Mouse (Mus musculus) liver, embryonic 14.5 days (tissue): ENCODE data around the gene Ccnk. TPM values are rescaled to one million over a fixed set of nuclear protein-coding genes. Genes with fewer than 3 reads are reported as not detected.

Source experiments
- ATAC-seq: fragments of 200-750 bp; cut with Nextera tagmentation; 2 replicates; pipeline ENCODE4 v1.8.0; 2017; ENCODE audit warnings: moderate number of reproducible peaks, mild to moderate bottlenecking, moderate library complexity; ENCODE audit not compliant: insufficient read depth
- DNase-seq, 3 experiments: peaks; one replicate each; pipeline ENCODE4 v3.0.0-alpha.2; 2012 to 2013; ENCODE audit warnings: low read depth in 3 of 3, low spot score in 3 of 3
- H3K27ac ChIP-seq: fragments of 300-500 bp; sonication (generic); 2 replicates; pipeline ENCODE4 v1.5.1; 2014; ENCODE audit warnings: moderate library complexity, mild to moderate bottlenecking, control low read depth, inconsistent platforms
- H3K27me3 ChIP-seq: fragments of 300-500 bp; sonication (generic); 2 replicates; pipeline ENCODE4 v1.6.1; 2014; ENCODE audit warnings: mild to moderate bottlenecking, low read length, moderate library complexity; ENCODE audit not compliant: control insufficient read depth, insufficient read depth
- H3K36me3 ChIP-seq: fragments of 300-500 bp; sonication (generic); replicated peaks from 2 replicates; pipeline ENCODE4 v1.6.1; 2014; ENCODE audit warnings: low read depth; ENCODE audit not compliant: control insufficient read depth, insufficient read depth
- H3K4me1 ChIP-seq, 2 experiments: fragments of 200-500 bp in 1 of 2; fragments of 300-500 bp in 1 of 2; sonication (generic) in 1 of 2; replicated peaks; 2 replicates each; pipeline ENCODE4 v1.6.1; 2012 to 2014; ENCODE audit warnings: antibody characterized with exemption in 1 of 2, inconsistent platforms in 1 of 2, low read length in 1 of 2; ENCODE audit not compliant: control insufficient read depth in 2 of 2, insufficient read depth in 2 of 2
- H3K4me2 ChIP-seq: fragments of 300-500 bp; sonication (generic); 2 replicates; pipeline ENCODE4 v1.6.1; 2014; ENCODE audit warnings: low read depth, mild to moderate bottlenecking, control low read depth, moderate library complexity
- H3K4me3 ChIP-seq, 2 experiments: fragments of 200-500 bp in 1 of 2; fragments of 300-500 bp in 1 of 2; sonication (generic) in 1 of 2; 2 replicates each; pipeline ENCODE4 v1.5.1; 2012 to 2014; ENCODE audit warnings: low read depth in 2 of 2, low read length in 2 of 2, mild to moderate bottlenecking in 2 of 2, control low read depth in 1 of 2, inconsistent platforms in 1 of 2, moderate library complexity in 1 of 2; ENCODE audit not compliant: insufficient read depth in 1 of 2
- H3K9ac ChIP-seq: fragments of 300-500 bp; sonication (generic); replicated peaks from 2 replicates; pipeline ENCODE4 v1.6.1; 2014; ENCODE audit warnings: mild to moderate bottlenecking, control low read depth, moderate library complexity
- H3K9me3 ChIP-seq: fragments of 300-500 bp; sonication (generic); 2 replicates; pipeline ENCODE4 v1.6.1; 2016; ENCODE audit warnings: low read length, mixed read lengths; ENCODE audit not compliant: control insufficient read depth
- CTCF ChIP-seq: IDR thresholded peaks from 2 replicates; pipeline ENCODE4 v1.5.1; 2016; ENCODE audit warnings: antibody characterized with exemption, low read depth, control low read depth
- EP300 ChIP-seq: IDR thresholded peaks from 2 replicates; pipeline ENCODE4 v1.6.1; 2016; ENCODE audit warnings: antibody characterized with exemption, low read depth
- WGBS: fragments of 180-500 bp; shearing (Covaris S2); extraction: QIAGEN DNeasy Blood & Tissue Kit; methylation state at CpG from one replicate; pipeline ENCODE4 v1.1.7; 2014; ENCODE audit not compliant: insufficient replicate concordance; 5-methylcytosine and 5-hydroxymethylcytosine counted together
- polyA plus RNA-seq, 2 experiments: library from polyadenylated mRNA; depleted of rRNA in 1 of 2; stranded (reverse) in 1 of 2; unstranded in 1 of 2; fragments of >200 nt; fragmentation: Nextera tagmentation in 1 of 2; extraction: Ambion mirVana in 1 of 2; gene quantifications; 2 replicates each; pipeline versions ENCODE4 v1.2.1 to v1.2.3; 2012 to 2014

Gene Ccnk
- polyA plus RNA-seq, 2 experiments = 4.0 to 10.4 TPM

- no peak for DNase-seq
- TF ChIP-seq EP300 (no peak), CTCF (no peak)
- Histone ChIP-seq H3K4me3 (no peak overlapping the region), H3K27me3 (no peaks in the 10 kb centered on the region), H3K9ac (no peak overlapping the region), H3K4me2 (no peak overlapping the region), H3K4me1 (no peaks in the 10 kb centered on the region; a peak in 1 of 4 replicates), H3K27ac (no peak overlapping the region), H3K36me3 (peaks cover 2% of the 10 kb centered on the region), H3K9me3 (no peaks in the 10 kb centered on the region)
- no peak for ATAC-seq
- 81% methylated on average over 5 of the region's 5 CpGs for WGBS
Observed at GRCm38 (mm10) chr12:108143624-108144498, 35.5 kb upstream of the Ccnk start.

- H3K27me3 ChIP-seq = no peaks in the 10 kb centered on the region
- H3K9me3 ChIP-seq = no peaks in the 10 kb centered on the region
- no peak for TF ChIP-seq EP300
- WGBS = 88% methylated on average over 3 of the region's 3 CpGs
- ATAC-seq (no peak), DNase-seq (no peak)
- no peak overlapping the region for H3K27ac ChIP-seq
- H3K4me1 ChIP-seq = no peaks in the 10 kb centered on the region; a peak in 1 of 4 replicates
- no peak overlapping the region for H3K9ac ChIP-seq
- no peak overlapping the region for H3K4me3 ChIP-seq
- H3K36me3 ChIP-seq = peaks cover 8% of the 10 kb centered on the region
- no peak overlapping the region for H3K4me2 ChIP-seq
Observed at GRCm38 (mm10) chr12:108145198-108145597, 34.2 kb upstream of the Ccnk start.

GRCm38 (mm10) chr12:108149764-108150163 lies 29.6 kb upstream of the Ccnk start:
- Histone ChIP-seq H3K9ac (no peak overlapping the region), H3K9me3 (no peaks in the 10 kb centered on the region), H3K4me2 (no peak overlapping the region), H3K27me3 (no peaks in the 10 kb centered on the region), H3K4me1 (no peaks in the 10 kb centered on the region), H3K4me3 (no peak overlapping the region), H3K27ac (no peak overlapping the region), H3K36me3 (peaks cover 12% of the 10 kb centered on the region)
- ATAC-seq = no peak
- no peak for TF ChIP-seq EP300
- WGBS = 70% methylated on average over 3 of the region's 3 CpGs
- DNase-seq = no peak

- TF ChIP-seq EP300 (no peak), CTCF (peak; percentile 34; the same call in 1 of the 2 replicates)
- Histone ChIP-seq H3K4me3 (no peak overlapping the region), H3K27ac (no peak overlapping the region), H3K36me3 (peaks cover 17% of the 10 kb centered on the region), H3K4me1 (no peaks in the 10 kb centered on the region), H3K27me3 (no peaks in the 10 kb centered on the region), H3K9ac (no peak overlapping the region), H3K9me3 (no peaks in the 10 kb centered on the region), H3K4me2 (no peak overlapping the region)
- no peak for DNase-seq
- ATAC-seq = no peak
- WGBS = 92% methylated on average over 2 of the region's 2 CpGs
Observed at GRCm38 (mm10) chr12:108152743-108153142, 26.6 kb upstream of the Ccnk start.

- Histone ChIP-seq H3K27me3 (no peaks in the 10 kb centered on the region), H3K4me3 (no peak overlapping the region), H3K9ac (no peak overlapping the region), H3K9me3 (no peaks in the 10 kb centered on the region), H3K4me2 (no peak overlapping the region), H3K27ac (no peak overlapping the region), H3K36me3 (peaks cover 27% of the 10 kb centered on the region), H3K4me1 (no peaks in the 10 kb centered on the region)
- TF ChIP-seq EP300 (no peak), CTCF (no peak)
- DNase-seq (no peak), ATAC-seq (no peak)
Observed at GRCm38 (mm10) chr12:108159863-108160262, 19.5 kb upstream of the Ccnk start.
